Mouse (Mus musculus) thymus, adult 2 months (tissue): ENCODE results near the gene Cacna1d. TPM values are rescaled to one million over a fixed set of nuclear protein-coding genes. Genes with fewer than 3 reads are reported as not detected.

ENCODE experiments used
- DNase-seq: peaks from one replicate; pipeline ENCODE4 v3.0.0; 2021
- H3K27ac ChIP-seq: fragments of 200-500 bp; 2 replicates; pipeline ENCODE4 v1.5.1; 2012; ENCODE audit warnings: low read length, control low read depth; ENCODE audit not compliant: control insufficient read depth, insufficient read depth
- H3K27me3 ChIP-seq: fragments of 200-500 bp; 2 replicates; pipeline ENCODE4 v1.6.1; 2012; ENCODE audit warnings: mild to moderate bottlenecking, low read length, moderate library complexity, mixed read lengths; ENCODE audit not compliant: control insufficient read depth, insufficient read depth
- H3K36me3 ChIP-seq: fragments of 200-500 bp; 2 replicates; pipeline ENCODE4 v1.6.1; 2012; ENCODE audit warnings: mild to moderate bottlenecking, low read length, moderate library complexity; ENCODE audit not compliant: control insufficient read depth, insufficient read depth
- H3K4me1 ChIP-seq: fragments of 200-500 bp; replicated peaks from 2 replicates; pipeline ENCODE4 v1.6.1; 2012; ENCODE audit warnings: low read length; ENCODE audit not compliant: control insufficient read depth, insufficient read depth
- H3K4me3 ChIP-seq: fragments of 200-500 bp; 2 replicates; pipeline ENCODE4 v1.5.1; 2012; ENCODE audit warnings: mild to moderate bottlenecking, low read length, control low read depth, moderate library complexity; ENCODE audit not compliant: control insufficient read depth, insufficient read depth
- CTCF ChIP-seq: fragments of 200-500 bp; IDR thresholded peaks from 2 replicates; pipeline ENCODE4 v1.5.1; 2012; ENCODE audit warnings: mild to moderate bottlenecking, control low read depth, low read length, moderate library complexity, borderline replicate concordance; ENCODE audit not compliant: control insufficient read depth, poor library complexity, insufficient read depth; ENCODE audit errors: extremely low read depth
- POLR2A ChIP-seq: fragments of 200-500 bp; IDR thresholded peaks from 2 replicates; pipeline ENCODE4 v1.6.1; 2012; ENCODE audit warnings: mild to moderate bottlenecking, low read length, control low read depth, moderate library complexity; ENCODE audit not compliant: control insufficient read depth, poor library complexity, insufficient read depth; ENCODE audit errors: extremely low read depth
- WGBS: fragments of 180-500 bp; shearing (Covaris S2); methylation state at CpG from one replicate; pipeline ENCODE4 v1.1.7; 2018; 5-methylcytosine and 5-hydroxymethylcytosine counted together
- polyA plus RNA-seq: library from polyadenylated mRNA; depleted of rRNA; stranded (reverse); fragments of >200 nt; gene quantifications from 2 replicates; pipeline ENCODE4 v1.2.3, GENCODE M21; 2012

Cacna1d gene
- polyA plus RNA-seq, 1 experiment, result 2.2 TPM

DNA sequence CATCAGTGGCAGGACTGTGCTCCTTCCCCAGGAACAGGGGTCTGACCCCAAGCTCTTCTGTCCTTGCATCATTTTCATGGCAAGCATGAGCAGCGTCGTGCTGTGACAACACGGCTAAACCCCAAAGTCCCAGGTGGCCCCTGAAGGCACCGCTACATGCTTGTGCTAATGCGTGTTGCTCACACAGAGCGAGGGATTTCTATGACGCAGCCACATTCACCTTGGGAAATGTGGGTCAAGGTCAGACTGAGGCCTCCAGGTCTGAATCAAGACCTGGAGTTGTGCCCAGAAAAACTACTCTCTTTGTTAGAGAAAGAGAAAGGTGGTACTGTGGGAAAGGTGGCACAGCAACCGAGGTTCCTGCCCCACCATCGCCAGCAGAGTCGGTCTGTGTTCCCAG is 355.9 kb downstream of the Cacna1d start:
- Histone ChIP-seq H3K27me3 (no peaks in the 10 kb centered on the region), H3K36me3 (no peaks in the 10 kb centered on the region), H3K4me1 (peaks cover 18% of the 10 kb centered on the region), H3K27ac (no peak overlapping the region), H3K4me3 (no peak overlapping the region)
- DNase-seq, result no peak
- TF ChIP-seq POLR2A (no peak), CTCF (no peak)
- WGBS, result 93% methylated on average over 10 of the region's 10 CpGs

DNA sequence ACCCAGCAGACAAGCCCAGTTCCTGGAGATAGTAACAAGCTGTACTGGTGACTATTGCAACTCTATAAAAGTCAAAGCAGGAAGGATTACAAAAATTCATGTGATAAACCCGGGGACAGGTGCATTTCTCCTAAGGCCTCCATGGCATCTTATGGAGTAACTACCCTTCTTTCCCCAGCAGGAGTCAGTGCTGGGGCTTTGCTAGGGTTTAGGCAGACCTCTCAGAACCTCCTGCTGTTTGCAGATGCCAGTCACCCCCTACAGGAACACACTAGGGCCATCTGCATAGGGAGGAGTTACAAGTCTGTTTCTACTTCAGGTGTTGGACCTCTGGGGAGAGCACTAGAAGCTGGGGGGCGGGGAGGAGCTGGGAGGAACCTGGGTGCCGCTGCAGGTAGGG is 357.6 kb downstream of the Cacna1d start:
- Histone ChIP-seq H3K4me3 (no peak overlapping the region), H3K27me3 (no peaks in the 10 kb centered on the region), H3K36me3 (no peaks in the 10 kb centered on the region), H3K27ac (no peak overlapping the region), H3K4me1 (peaks cover 18% of the 10 kb centered on the region)
- TF ChIP-seq CTCF, result no peak
- no peak for TF ChIP-seq POLR2A
- DNase-seq, result no peak
- 74% methylated on average over 3 of the region's 3 CpGs for WGBS

DNA sequence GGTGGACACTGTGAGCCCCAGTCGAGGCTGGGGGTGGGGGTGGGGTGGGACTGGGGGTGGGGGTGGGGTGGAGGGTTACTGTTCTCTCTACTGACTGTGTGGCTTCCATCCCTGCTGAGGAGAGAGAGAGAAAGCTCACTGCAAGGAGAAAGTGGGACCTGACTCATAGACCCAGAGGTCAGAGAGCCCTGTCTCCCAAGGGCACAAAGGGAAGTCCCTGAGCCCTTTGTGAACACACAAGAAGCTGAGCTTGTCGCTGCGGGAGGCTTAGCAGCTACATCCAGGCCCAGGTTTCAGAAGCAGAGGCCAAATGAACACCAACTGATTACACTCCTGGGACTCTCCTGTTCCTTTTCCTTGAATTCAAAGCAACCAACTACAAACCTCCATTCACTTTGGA is 360.0 kb downstream of the Cacna1d start:
- H3K36me3 ChIP-seq, result no peaks in the 10 kb centered on the region
- no peak for DNase-seq
- 78% methylated on average over 3 of the region's 3 CpGs for WGBS
- H3K4me1 ChIP-seq, result no peaks in the 10 kb centered on the region
- TF ChIP-seq POLR2A (no peak), CTCF (no peak)
- no peak overlapping the region for H3K4me3 ChIP-seq
- H3K27me3 ChIP-seq, result no peaks in the 10 kb centered on the region
- H3K27ac ChIP-seq, result no peak overlapping the region

DNA sequence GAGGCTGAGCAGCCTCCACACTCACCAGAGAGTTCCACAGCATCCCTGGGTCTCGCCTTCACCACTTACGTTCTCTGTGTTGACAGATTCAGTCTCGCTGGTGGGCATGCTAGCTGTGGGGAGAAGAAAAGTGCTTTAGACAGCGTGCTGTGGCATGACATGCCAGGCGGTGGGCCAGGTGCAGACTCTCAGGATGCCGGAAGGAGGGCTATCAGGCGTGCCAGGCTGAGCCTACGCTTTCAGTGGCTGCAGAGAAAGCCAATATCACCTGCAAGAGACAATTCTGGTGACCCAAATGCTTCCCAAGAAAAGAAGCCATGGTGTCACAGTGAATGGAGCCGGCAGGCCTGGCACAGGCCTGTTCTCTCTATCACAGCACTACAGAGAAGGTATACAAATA is 361.2 kb downstream of the Cacna1d start:
- no peak for DNase-seq
- 96% methylated on average over 9 of the region's 9 CpGs for WGBS
- Histone ChIP-seq H3K4me1 (peaks cover 3% of the 10 kb centered on the region), H3K27ac (no peak overlapping the region), H3K27me3 (no peaks in the 10 kb centered on the region), H3K4me3 (no peak overlapping the region), H3K36me3 (no peaks in the 10 kb centered on the region)
- no peak for TF ChIP-seq POLR2A
- no peak for TF ChIP-seq CTCF

DNA sequence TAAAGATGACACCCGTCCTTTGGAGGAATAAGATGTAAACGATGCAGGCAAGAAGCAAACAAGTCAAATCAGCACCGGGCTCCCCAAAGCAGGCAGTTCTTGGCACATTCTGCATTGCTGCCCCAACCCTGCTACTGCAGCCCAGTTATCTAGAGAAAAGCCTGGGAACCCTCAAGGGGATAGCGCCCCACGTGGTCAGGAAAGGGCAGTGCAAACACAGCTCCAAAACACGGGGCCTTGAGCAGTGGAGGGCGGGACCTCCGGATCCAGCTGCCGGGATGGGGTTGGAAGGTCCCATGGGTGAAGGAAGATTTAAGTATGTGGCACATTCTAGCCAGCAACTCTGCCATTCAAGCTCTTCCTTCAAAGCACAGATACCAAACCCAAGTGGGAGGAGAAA is 361.9 kb downstream of the Cacna1d start:
- peak; percentile 43 for DNase-seq
- Histone ChIP-seq H3K36me3 (no peaks in the 10 kb centered on the region), H3K4me3 (no peak overlapping the region), H3K4me1 (peaks cover 6% of the 10 kb centered on the region), H3K27ac (no peak overlapping the region), H3K27me3 (no peaks in the 10 kb centered on the region)
- TF ChIP-seq POLR2A (no peak), CTCF (peak; percentile 56; the same call in 1 of the 2 replicates)
- 71% methylated on average over 9 of the region's 9 CpGs for WGBS

DNA sequence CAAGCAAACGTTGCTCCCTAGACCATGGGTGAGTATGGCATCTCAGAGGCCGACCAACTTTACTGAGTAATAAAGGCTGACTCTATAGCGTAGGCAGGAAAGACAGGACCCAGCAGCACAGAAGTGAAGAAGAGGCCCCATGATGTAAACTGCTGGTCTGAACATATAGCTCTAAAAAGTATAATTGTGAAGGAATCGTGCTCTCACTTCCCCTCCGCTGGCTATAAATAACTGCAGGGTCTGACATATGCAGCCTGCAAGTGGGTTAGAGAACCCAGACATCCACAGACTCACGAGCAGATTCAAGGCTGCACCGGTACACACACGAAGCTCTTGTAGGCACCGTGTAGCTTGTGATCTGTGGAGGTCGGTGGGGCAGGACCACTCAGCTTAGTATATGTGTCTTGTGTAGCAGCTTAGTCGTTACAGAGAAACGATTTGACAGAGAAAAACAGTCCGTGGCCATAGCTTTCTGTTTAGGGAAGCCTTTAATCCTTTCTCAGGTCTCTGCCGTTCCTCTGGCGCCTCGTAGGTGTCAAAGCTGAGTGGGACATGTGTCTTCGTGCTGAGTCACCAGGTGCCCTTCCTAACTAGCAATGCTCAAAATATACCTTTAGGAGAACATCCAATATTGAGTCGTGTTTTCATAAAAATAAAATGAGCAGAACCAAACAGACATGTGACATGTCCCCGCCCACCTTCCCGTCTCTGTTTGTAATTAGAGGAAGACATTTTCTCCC is 366.1 kb downstream of the Cacna1d start:
- Histone ChIP-seq H3K4me3 (peak overlapping the region; percentile 37), H3K36me3 (no peaks in the 10 kb centered on the region), H3K27ac (peak overlapping the region; percentile 20; the same call in 1 of the 2 replicates), H3K27me3 (no peaks in the 10 kb centered on the region), H3K4me1 (peaks cover 6% of the 10 kb centered on the region)
- WGBS, result 16% methylated on average over 20 of the region's 20 CpGs
- peak; percentile 22 for DNase-seq
- TF ChIP-seq POLR2A (no peak), CTCF (no peak)
